Mouse (Mus musculus): ENCODE measurements around the gene Fem1b. TPM values are rescaled to one million over a fixed set of nuclear protein-coding genes. Genes with fewer than 3 reads are reported as not detected.
"Not testable (repeated sequence)": the region's sequence is repeated elsewhere in the genome, so short reads cannot be mapped to it uniquely, and the experiment has no call there.

Gene Fem1b
- total RNA-seq, 1 experiment from 2014 or later = 61.0 TPM

DNA sequence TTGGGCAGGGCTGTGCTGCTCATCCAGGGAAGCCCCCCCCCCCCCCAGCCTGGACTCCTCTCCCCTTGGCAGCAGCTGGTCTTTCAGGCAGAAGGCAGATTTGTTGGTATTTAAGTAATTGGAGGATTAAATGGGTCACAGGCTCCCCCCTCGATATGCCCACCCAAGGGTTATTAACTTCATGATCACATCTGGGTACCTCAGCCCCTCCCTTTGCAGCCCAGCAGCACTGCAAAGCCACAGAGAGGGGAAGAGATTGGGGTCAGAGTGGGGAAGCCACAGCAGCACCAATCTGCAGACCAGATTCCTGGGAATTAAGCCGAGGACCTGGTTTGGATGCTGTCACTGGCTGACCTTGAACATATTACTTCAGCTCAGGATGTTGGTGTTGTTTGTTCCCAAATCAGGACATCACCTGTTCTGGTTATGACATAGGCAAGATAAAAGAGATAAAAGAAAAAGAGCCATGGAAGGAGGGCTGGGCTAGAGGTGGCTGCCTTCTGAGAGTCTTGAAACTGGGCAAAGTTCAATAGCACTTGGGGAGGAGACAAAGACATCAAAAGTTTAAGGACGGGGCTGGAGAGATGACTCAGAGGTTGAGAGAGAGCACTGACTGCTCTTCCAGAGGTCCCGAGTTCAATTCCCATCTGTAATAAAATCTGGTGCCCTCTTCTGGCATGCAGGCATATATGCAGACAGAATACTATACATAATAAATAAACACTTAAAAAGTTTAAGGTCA, 24.1 kb upstream of the Fem1b start:
- no peak for ATAC-seq (replicated peaks in 1 of 2; ENCODE audit: insufficient read depth in 1 of 2, low FRiP score in 2 of 2, low TSS enrichment in 1 of 2, low read depth in 1 of 2, poor library complexity in 2 of 2, severe bottlenecking in 2 of 2)

DNA sequence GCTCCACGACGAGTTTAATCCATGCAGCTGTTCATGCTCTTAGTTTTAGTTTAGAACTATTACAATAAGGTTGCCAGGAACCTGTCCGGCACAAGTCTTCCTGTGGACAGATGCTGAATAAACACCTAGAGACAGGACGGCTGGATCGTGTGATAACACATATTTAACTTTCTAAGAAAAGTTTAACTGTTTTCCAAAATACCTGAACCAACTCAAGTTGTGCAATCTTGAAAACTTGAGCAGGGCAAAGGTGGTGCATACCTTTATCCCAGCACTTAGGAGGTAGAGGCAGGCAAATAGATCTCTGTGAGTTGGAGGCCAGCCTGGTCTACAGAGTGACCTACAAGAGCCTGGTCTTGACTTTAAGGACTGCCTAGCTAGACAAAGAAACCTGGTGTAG, 23.2 kb upstream of the Fem1b start:
- ATAC-seq (replicated peaks in 1 of 2; ENCODE audit: insufficient read depth in 1 of 2, low FRiP score in 2 of 2, low TSS enrichment in 1 of 2, low read depth in 1 of 2, poor library complexity in 2 of 2, severe bottlenecking in 2 of 2) = no peak

DNA sequence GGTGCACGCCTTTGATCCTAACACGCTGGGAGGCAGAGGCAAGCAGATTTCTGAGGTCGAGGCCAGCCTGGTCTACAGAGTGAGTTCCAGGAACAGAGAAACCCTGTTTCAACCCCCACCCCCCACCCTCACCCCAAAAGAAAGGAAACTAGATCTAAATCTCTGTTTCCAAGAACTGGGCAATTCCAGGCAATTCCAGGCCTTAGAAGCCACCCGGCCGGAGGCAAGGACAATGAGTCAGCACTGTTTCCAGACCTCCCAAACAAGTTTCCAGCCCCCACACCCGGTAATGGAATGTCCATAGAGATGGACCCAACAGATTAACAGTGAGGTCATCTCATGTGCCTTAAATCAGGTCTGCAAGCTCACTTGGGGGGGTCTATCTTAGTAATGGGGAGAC, 18.1 kb upstream of the Fem1b start:
- no peak for ATAC-seq (replicated peaks in 1 of 2; ENCODE audit: insufficient read depth in 1 of 2, low FRiP score in 2 of 2, low TSS enrichment in 1 of 2, low read depth in 1 of 2, poor library complexity in 2 of 2, severe bottlenecking in 2 of 2)

DNA sequence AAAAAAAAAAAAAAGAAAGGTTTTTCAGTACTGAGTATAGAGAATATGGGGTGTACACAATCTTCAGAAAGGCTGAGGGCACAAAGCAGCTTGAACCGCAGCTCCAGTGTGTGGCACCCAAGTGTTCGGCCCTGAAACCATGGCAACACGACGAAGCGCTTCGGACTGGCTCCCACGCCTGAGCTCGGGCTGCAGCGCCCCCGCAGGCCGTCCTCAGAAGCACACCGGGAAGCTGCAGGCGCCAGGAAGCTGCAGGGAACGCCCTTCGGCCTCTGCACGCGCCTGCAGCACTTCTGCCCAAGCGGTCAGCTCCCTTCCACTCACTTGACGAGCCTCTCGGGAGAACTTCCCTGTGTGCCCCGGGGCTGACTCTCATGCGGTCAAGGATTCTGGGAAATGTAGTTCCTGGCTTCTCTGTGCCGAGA, 16.9 kb upstream of the Fem1b start:
- peak; percentile 97 to 98 for ATAC-seq (replicated peaks in 1 of 2; ENCODE audit: insufficient read depth in 1 of 2, low FRiP score in 2 of 2, low TSS enrichment in 1 of 2, low read depth in 1 of 2, poor library complexity in 2 of 2, severe bottlenecking in 2 of 2)

DNA sequence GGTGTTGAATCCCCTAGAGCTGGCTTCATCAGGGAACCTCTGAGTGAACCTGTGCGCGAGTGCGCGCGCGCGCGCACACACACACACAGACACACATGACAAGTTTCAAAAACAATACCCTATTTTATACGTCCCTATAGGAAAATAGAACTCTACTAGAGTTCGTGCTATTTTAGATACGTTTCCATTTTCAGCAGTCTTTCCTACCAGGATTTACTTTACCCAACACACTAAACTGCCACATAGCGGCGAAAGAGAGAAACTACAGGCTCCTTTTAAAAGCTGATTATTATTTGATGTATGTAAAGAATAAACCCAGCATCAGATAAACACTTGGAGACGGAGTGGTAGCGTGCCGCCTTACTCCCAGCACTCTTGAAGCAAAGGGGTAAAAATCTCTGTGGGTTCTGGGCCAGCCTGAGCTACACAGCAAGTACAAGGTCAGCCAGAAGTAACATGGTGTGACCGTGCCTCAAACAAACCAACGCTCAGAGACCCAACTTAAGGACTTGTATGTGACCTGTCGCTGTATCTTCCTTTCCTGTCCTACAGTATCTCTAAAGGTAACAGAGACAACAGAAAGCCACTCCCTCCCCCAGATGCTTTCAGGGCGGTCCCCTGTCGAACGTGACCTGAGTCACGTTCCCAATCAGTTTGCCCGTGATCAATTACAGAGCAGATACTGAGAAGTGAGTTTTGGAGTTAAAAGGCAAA, 16.4 kb upstream of the Fem1b start:
- ATAC-seq (replicated peaks in 1 of 2; ENCODE audit: insufficient read depth in 1 of 2, low FRiP score in 2 of 2, low TSS enrichment in 1 of 2, low read depth in 1 of 2, poor library complexity in 2 of 2, severe bottlenecking in 2 of 2) = peak; percentile 27 to 28; a peak in 1 of 4 replicates

DNA sequence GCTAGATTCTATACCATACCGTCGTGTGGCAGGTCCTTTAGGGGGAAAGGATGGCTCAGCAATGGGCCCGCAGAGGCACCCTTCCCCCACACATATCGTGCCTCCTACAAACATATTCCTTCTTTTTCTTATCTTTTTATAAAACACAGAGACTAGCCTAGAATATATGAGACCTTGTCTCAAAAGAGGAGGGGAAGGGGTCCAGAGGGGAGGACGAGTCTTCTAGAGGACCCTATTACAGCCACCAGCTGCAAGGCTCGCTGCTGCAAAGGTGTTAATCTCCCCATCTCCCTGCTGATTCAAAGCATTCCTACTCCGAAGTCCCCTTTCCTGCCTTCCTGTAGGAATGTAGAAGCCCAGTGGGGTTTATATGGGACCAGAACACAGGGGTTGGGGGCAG, 14.7 kb upstream of the Fem1b start:
- no peak for ATAC-seq (replicated peaks in 1 of 2; ENCODE audit: insufficient read depth in 1 of 2, low FRiP score in 2 of 2, low TSS enrichment in 1 of 2, low read depth in 1 of 2, poor library complexity in 2 of 2, severe bottlenecking in 2 of 2)

DNA sequence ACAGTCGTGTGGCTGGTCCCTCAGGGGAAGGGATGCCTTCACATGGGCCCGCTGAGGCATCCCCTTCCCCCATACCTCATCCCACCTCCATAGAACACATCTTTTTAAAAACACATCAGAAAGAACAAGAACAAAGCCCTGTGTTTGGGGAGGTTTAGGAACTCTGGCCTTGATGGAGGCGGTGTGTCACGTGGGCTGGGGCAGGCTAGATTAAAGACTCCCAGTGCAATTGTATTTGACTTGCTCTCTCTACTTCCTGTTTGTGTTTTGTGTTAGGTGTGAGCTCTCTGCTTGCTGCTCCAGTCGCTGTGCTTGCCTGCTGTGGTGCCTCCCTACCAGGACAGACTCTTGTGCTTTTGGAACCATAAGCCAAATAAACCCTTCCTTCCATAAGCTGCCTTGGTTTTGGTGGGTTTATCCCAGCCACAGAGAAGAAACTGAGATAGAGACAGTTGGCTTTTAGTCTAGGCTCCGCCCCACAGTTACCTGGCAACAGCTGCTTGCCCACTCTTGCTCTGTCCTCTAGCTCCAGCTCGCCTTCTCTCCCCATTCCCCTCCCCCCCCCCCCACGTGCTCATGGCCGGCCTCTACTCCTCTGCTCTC, 14.2 kb upstream of the Fem1b start:
- ATAC-seq (replicated peaks in 1 of 2; ENCODE audit: insufficient read depth in 1 of 2, low FRiP score in 2 of 2, low TSS enrichment in 1 of 2, low read depth in 1 of 2, poor library complexity in 2 of 2, severe bottlenecking in 2 of 2) = no peak

DNA sequence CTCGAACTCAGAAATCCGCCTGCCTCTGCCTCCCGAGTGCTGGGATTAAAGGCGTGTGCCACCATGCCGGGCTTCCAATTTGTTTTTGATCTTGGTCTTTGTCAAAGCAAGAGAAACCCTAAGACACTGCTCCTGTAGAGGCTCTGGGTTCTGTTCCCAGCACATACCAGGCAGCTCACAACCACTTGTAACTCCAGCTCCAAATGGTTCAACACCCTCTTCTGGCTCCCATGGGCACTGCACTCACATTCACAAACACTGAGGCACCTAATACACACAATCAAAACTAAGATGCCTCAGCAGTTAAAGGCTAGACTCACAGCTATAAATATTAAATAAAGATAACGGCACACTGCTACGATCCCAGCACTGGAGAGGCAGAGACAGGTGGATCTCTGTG, 10.1 kb upstream of the Fem1b start:
- no peak for ATAC-seq (replicated peaks in 1 of 2; ENCODE audit: insufficient read depth in 1 of 2, low FRiP score in 2 of 2, low TSS enrichment in 1 of 2, low read depth in 1 of 2, poor library complexity in 2 of 2, severe bottlenecking in 2 of 2)

DNA sequence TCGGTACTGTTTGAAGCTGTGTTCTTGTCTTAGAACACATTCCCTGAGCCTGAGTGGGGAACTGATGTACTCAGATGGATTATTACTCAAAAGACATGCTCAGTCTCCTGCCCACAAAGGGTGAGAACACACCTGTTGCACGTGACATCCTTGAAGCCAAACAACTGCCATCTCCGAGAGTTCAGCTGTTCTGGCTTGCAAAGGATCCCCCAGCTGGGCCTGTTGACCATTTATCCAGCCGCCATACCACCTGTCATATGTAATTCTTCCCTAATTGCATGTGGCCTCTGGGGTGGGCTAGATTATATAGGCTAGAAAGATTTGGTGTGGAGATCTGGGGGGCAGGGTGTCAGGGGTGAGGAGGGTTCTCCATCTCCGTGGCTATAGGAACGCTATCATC, 9.1 kb upstream of the Fem1b start:
- ATAC-seq (replicated peaks in 1 of 2; ENCODE audit: insufficient read depth in 1 of 2, low FRiP score in 2 of 2, low TSS enrichment in 1 of 2, low read depth in 1 of 2, poor library complexity in 2 of 2, severe bottlenecking in 2 of 2) = no peak

DNA sequence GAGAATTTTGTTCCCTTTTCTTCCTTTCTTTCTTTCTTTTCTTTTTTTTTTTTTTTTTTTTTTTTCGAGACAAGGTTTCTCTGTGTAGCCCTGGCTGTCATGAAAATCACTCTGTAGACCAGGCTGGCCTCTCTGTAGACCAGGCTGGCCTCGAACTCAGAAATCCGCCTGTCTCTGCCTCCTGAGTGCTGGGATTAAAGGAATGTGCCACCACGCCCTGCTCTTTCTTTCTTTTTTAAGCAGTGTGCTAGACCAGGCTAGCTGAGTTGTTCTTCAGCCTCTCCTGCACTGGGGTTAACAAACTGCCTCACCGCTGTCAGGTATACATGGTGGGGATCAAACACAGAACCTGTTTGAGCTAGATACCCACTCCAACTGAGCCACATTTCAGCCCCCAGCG, 8.2 kb upstream of the Fem1b start:
- ATAC-seq (replicated peaks in 1 of 2; ENCODE audit: insufficient read depth in 1 of 2, low FRiP score in 2 of 2, low TSS enrichment in 1 of 2, low read depth in 1 of 2, poor library complexity in 2 of 2, severe bottlenecking in 2 of 2) = not testable (repeated sequence)

DNA sequence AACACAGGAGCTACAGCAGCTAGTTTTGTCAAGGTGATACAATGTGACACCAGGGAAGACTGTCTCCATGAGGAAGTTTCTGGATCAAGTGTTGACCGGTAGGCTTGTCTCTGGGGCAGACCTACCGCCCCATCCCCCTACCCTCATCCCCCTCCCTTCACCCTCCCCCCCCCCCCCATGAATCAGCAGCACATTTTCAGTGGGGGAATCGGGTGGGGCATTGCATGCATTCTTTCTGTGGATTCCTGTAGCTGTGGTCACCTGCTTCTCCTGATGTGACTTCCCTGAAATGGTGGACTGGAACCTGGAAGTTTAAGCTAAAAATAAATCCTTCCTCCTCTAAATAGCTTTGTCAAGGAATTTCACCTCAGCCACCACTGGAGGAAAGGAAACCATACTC, 7.8 kb upstream of the Fem1b start:
- ATAC-seq (replicated peaks in 1 of 2; ENCODE audit: insufficient read depth in 1 of 2, low FRiP score in 2 of 2, low TSS enrichment in 1 of 2, low read depth in 1 of 2, poor library complexity in 2 of 2, severe bottlenecking in 2 of 2) = no peak

DNA sequence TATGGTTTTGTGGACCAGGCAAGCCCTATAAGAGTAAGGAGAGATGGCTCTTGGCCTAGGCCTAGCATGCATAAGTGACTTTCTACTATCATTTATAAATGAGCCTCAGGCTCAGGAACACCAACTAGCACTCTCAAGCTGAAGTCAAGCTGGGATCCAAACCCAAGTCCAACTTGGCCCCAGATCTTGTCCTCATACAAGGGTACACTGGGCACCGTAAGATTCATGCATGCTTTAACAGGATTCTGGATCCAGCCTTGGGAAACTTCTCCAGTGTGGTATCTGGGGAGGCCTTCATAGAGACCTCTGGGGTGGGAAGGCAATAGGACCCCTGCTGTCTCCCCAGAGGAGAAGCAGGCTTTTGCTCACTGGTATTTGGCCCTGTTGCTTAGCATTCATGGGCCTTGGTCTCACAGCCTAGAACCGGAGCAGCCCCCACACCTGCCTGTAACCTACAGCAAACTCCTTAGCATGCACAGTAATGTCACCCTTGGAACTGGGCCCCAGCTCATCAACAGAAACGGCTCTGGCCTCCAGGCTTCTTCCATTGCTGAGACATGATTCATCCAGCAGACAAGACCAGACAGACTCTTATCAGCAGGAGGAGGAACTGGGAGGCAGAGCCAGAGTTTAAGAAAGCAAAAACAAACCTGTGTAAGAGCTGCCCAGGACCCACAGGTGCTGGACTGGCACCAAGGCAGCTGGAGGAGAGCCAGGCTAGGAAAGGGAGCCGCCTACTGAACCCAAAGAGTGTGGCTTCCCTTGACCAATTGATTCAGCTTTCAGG, 6.3 kb upstream of the Fem1b start:
- ATAC-seq (replicated peaks in 1 of 2; ENCODE audit: insufficient read depth in 1 of 2, low FRiP score in 2 of 2, low TSS enrichment in 1 of 2, low read depth in 1 of 2, poor library complexity in 2 of 2, severe bottlenecking in 2 of 2) = no peak

DNA sequence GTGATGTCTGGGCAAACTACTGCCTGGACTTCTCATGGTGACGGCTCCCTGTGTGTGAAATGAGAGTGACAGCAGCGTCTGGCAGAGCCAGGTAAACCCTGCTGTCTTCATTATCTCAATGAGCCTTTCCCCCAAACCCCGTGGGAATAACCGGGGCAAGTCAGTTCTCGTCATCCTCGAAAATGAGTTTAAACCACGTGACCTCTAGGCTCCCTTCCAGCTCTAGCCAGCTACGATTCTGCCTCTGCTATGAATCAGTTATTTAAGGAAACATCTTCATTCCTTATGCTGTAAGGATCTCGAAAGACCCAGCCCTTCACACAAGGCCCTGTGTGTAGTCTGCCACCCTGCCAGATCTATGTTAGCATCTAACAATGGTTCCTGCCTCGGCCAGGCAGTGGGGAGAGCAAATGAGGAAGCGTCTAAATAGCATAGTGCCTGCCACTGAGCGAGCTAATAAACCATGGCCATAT, 5.4 kb upstream of the Fem1b start:
- ATAC-seq (replicated peaks in 1 of 2; ENCODE audit: insufficient read depth in 1 of 2, low FRiP score in 2 of 2, low TSS enrichment in 1 of 2, low read depth in 1 of 2, poor library complexity in 2 of 2, severe bottlenecking in 2 of 2) = peak; percentile 32 to 56; a peak in 3 of 4 replicates

DNA sequence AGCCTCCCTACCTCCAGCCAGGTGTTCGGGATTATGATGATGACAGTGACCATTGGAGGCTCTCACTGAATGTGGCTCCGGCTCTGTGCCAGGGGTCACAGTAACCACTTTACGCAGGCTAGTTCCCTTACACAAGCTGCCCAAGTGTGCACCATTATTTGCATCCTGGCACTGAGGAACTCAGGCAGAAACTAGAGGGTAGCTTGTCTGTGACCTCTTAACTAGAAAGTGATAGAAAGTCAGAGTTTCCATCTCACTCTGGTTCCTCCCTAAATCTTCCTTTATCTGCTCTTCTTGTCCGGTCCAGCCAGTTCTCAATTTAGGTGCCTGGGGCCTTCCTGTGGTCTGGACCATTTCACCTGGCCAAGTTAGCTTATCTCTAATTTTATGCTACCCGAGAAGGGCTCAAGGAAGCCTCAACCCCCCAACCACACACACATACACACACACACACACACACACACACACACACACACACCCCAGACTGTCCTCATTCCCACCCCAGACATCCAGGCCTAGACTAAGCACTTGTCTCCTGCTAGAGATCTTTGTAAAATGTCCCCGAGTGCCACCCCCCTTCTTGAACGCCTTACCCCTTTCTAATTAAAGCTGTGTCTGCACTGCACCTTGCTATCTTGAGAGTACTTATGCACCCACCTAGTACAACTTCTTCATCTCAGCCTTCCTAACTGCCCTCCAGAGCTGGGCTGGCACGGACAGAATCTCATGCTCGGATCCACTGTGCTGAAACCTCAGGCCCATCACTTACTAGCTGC, 4.8 kb upstream of the Fem1b start:
- no peak for ATAC-seq (replicated peaks in 1 of 2; ENCODE audit: insufficient read depth in 1 of 2, low FRiP score in 2 of 2, low TSS enrichment in 1 of 2, low read depth in 1 of 2, poor library complexity in 2 of 2, severe bottlenecking in 2 of 2)

DNA sequence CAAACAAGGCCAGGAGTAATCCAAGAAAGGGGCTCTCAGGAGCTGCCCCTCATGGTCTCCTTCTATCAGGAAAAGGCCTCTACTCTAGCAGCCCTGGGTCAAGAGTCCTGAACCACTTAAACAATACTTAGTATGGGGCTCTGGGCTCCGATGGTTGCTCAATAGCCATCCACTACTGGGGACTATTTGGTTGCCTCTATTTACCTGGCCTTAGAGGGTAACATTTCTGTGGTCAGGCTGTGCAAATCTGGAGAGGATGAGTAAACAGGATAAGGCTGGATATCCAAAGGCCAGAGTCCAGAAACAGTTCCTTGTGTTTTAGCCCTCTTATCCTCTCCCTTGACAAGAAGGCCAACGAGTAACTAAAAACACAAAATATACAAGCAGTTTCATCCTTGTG, 3.0 kb upstream of the Fem1b start:
- ATAC-seq (replicated peaks in 1 of 2; ENCODE audit: insufficient read depth in 1 of 2, low FRiP score in 2 of 2, low TSS enrichment in 1 of 2, low read depth in 1 of 2, poor library complexity in 2 of 2, severe bottlenecking in 2 of 2) = no peak

DNA sequence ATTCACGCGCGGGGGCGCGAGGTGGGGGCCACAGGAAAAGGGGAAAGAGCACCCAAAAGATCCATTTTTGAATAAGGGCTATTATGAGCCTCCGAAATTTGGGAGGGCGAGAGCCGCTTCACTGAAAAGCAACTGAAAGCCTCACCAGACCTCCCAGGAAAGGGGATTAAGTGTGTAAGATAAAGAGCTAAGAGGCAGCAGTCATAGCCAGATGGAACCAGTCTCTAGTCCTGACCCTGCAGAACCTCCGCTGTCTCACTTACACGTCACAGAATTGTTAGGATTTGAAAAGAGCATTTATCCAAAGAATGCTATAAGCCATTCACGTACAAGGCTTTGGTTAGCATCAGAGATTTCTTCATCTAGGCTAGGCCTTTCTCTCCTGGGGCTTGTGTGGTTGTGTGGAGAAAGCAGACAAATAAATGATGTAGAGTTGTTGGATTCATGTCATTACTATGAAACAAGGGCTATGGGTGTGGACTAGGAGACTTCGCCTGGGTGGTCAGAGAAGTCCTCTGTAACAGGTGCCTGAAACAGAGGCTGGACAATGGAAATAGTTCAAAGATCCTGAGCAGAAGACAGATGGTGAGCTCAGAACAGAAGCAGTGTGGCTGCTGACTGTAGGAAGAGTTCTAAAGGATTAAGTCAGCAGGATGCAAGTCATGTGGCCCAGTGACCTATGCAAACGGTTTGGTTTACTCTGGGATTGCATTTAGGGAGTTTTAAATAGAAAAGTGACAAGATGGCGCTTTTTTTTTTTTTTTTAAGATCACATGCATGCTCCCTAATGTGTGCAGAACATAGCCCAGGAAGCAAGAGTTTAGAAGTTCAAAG, 699 bp upstream of the Fem1b start:
- no peak for ATAC-seq (replicated peaks in 1 of 2; ENCODE audit: insufficient read depth in 1 of 2, low FRiP score in 2 of 2, low TSS enrichment in 1 of 2, low read depth in 1 of 2, poor library complexity in 2 of 2, severe bottlenecking in 2 of 2)
